Mouse (Mus musculus) liver, embryonic 11.5 days (tissue): ENCODE data around the gene Ntrk3. TPM values are rescaled to one million over a fixed set of nuclear protein-coding genes. Genes with fewer than 3 reads are reported as not detected.

Source experiments
- ATAC-seq: fragments of 200-750 bp; cut with Nextera tagmentation; replicated peaks from 2 replicates; pipeline ENCODE4 v1.8.0; 2017; ENCODE audit warnings: moderate number of reproducible peaks, mild to moderate bottlenecking, moderate TSS enrichment, moderate library complexity; ENCODE audit not compliant: low FRiP score
- DNase-seq: peaks from one replicate; pipeline ENCODE4 v3.0.0-alpha.2; 2017; ENCODE audit warnings: low spot score
- H3K27ac ChIP-seq: fragments of 300-500 bp; sonication (generic); 2 replicates; pipeline ENCODE4 v1.5.1; 2014; ENCODE audit warnings: mild to moderate bottlenecking, low read depth, low read length, control low read depth
- H3K27me3 ChIP-seq: fragments of 300-500 bp; sonication (generic); replicated peaks from 2 replicates; pipeline ENCODE4 v1.6.1; 2014; ENCODE audit warnings: low read length, mixed read lengths; ENCODE audit not compliant: control insufficient read depth, insufficient read depth
- H3K36me3 ChIP-seq: fragments of 300-500 bp; sonication (generic); 2 replicates; pipeline ENCODE4 v1.6.1; 2014; ENCODE audit warnings: mild to moderate bottlenecking, low read length, moderate library complexity, mixed read lengths; ENCODE audit not compliant: control insufficient read depth, insufficient read depth
- H3K4me1 ChIP-seq: fragments of 300-500 bp; sonication (generic); replicated peaks from 2 replicates; pipeline ENCODE4 v1.6.1; 2014; ENCODE audit warnings: low read length, mixed read lengths; ENCODE audit not compliant: control insufficient read depth, insufficient read depth
- H3K4me2 ChIP-seq: fragments of 300-500 bp; sonication (generic); 2 replicates; pipeline ENCODE4 v1.6.1; 2014; ENCODE audit warnings: mild to moderate bottlenecking, control low read depth, moderate library complexity
- H3K4me3 ChIP-seq: fragments of 300-500 bp; sonication (generic); 2 replicates; pipeline ENCODE4 v1.5.1; 2014; ENCODE audit warnings: low read depth, low read length, control low read depth
- H3K9ac ChIP-seq: fragments of 300-500 bp; sonication (generic); 2 replicates; pipeline ENCODE4 v1.6.1; 2014; ENCODE audit warnings: low read depth, low read length, control low read depth
- H3K9me3 ChIP-seq: fragments of 300-500 bp; sonication (generic); 2 replicates; pipeline ENCODE4 v1.6.1; 2016; ENCODE audit warnings: low read length, inconsistent platforms, mixed read lengths; ENCODE audit not compliant: control insufficient read depth
- WGBS: fragments of 180-500 bp; shearing (Covaris S2); extraction: QIAGEN DNeasy Blood & Tissue Kit; methylation state at CpG from one replicate; pipeline ENCODE4 v1.1.7; 2014; 5-methylcytosine and 5-hydroxymethylcytosine counted together
- polyA plus RNA-seq: library from polyadenylated mRNA; unstranded; fragments of >200 nt; fragmentation: Nextera tagmentation; extraction: Ambion mirVana; gene quantifications from 2 replicates; pipeline ENCODE4 v1.2.1, GENCODE M21; 2014

Gene Ntrk3
- 1.1 and 2.3 TPM in 2 replicates for polyA plus RNA-seq

DNA sequence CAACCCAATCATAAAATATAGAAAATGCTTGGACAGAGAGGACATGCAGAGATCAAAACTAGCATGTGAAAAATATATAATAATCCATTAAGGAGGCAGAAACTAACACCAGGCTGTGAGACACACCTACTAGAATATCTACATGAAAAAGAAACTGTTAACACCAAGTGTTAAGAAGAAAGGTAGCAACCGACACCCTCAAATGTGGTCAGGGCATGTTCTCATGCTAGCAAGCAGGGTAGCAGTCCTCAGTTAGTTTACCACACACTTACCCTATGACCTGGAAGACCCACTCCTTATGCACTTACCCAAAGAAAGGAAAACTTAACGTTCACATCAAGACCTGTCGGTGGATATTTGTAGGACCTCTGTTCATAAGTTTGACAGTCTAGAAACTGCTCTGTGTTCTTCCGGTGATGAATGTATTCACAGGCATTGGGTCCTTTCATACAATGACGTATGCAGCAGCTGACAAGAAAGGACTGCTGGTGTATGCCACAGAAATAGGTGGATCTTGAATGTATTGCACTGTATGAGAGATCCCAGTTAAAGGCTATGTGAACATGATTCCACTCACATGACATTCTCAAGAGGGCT is at the start of gene Ntrk3:
TSS of gene Ntrk3 (minus strand) at position 399 of the 597 bp plus-strand sequence.
- no peaks in the 10 kb centered on the region for H3K27me3 ChIP-seq
- no peak within 1 kb of the TSS for H3K4me2 ChIP-seq
- H3K4me1 ChIP-seq: no peaks in the 10 kb centered on the region
- ATAC-seq (no peak), DNase-seq (no peak)
- H3K36me3 ChIP-seq: no peaks in the 10 kb centered on the region
- 80% methylated on average over 5 of the region's 5 CpGs for WGBS
- no peak within 1 kb of the TSS for H3K4me3 ChIP-seq
- no peak within 1 kb of the TSS for H3K9ac ChIP-seq
- H3K9me3 ChIP-seq: no peaks in the 10 kb centered on the region
- no peak within 1 kb of the TSS for H3K27ac ChIP-seq

DNA sequence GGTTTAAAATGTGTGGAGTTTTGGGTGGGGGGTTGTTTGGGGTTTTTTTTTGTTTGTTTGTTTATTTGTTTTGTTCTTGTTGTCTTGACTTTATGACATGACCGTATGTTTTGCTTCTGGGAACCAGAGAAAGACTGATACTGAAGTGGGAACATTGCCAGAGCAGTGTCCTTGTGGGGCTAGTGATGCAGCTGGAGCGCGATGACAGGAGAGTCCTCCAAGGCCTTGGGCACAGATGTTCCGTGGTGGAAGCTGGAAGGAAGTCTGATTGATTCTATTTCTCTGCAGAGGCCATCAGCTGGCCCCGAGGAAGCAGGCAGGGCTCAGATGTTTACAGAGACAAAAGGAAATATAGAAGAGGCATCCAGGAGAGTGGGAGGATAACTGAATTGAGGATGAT is 48.1 kb upstream of the Ntrk3 start:
- H3K9me3 ChIP-seq: no peaks in the 10 kb centered on the region
- H3K4me2 ChIP-seq: no peak overlapping the region
- H3K4me1 ChIP-seq: peaks cover 20% of the 10 kb centered on the region
- no peak overlapping the region for H3K9ac ChIP-seq
- DNase-seq: no peak
- WGBS: 85% methylated on average over 5 of the region's 5 CpGs
- peaks cover 5% of the 10 kb centered on the region; the same call in 1 of the 2 replicates for H3K36me3 ChIP-seq
- H3K27me3 ChIP-seq: no peaks in the 10 kb centered on the region
- no peak for ATAC-seq
- H3K4me3 ChIP-seq: no peak overlapping the region
- no peak overlapping the region for H3K27ac ChIP-seq

DNA sequence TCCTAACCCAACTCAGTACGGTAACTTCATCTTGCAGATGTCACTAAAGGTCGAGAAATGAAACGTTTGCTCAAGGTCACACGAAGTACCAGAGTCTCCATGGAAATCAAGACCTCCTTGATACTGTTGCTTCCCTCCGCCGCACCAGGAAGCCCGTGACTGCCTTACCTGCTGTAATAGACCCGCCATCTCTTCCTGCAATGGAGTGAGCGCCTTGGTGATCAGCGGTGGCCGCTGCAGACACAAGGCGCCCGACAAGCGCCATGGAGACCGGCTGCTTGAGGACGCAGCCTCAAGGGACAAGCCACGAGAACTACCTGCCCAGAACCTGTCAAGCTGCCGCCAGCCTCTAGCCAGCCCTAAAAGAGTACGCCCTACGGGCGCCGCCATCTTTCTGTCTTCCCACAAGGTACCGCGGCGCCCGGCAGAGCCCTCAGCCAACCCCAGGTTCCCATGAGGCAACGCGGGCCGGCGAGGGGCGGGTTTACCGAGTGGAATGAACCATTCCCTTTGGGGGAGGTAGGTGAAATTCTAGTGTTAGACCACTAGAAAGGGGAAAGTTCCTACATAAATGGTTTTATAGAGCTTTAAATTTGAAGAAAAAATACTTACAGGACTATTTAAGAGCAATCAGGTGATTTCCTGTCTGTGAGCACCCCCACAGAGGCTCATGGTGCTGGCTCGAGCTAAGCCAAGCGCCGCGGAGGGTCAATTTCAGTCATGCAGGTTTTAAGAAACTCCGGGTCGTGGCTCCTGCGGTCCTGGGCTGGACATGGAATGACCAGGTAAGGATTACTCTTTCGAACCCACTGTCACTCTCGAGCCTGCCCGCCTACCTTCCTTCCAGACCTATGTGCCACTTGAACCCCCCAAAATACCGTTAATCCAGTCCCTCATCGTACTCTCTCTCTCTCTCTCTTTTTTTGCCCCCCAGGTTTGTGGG is 45.1 kb upstream of the Ntrk3 start, which contains the start of the genes Mrps11 and Mrpl46:
TSS of gene Mrps11 (plus strand) at position 481 of the 943 bp plus-strand sequence.
TSS of gene Mrpl46 (minus strand) at position 893 of the 943 bp plus-strand sequence.
- ATAC-seq (peak; percentile 98), DNase-seq (peak; percentile 83)
- H3K27ac ChIP-seq: no peak within 1 kb of the TSS
- WGBS: under 1% methylated on average over 44 of the region's 44 CpGs
- peaks cover 16% of the 10 kb centered on the region for H3K4me1 ChIP-seq
- peaks cover 3% of the 10 kb centered on the region; the same call in 1 of the 2 replicates for H3K36me3 ChIP-seq
- peak within 1 kb of the TSS; percentile 72 for H3K4me3 ChIP-seq
- H3K9me3 ChIP-seq: no peaks in the 10 kb centered on the region
- peak within 1 kb of the TSS; percentile 89 for H3K4me2 ChIP-seq
- H3K27me3 ChIP-seq: no peaks in the 10 kb centered on the region
- peak within 1 kb of the TSS; percentile 86 for H3K9ac ChIP-seq

DNA sequence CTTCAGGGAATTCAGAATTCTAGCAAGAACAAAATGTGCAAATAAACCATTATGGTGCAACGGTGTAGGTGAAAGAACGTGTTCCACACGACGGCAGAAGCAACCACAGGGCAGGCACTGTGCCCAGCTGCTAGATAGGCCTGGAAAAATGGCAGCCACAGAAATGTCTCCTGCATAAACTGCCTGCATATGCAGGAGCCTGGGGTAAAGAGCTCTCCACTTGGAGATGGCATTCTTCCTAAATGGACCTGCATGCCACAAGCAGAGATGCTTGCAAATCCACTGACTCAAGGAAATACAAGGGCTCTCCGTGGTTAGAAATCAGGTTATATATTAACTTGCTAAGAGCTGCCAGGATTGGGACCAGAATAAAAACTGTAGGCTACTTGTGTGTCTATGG is 40.9 kb upstream of the Ntrk3 start:
- DNase-seq (no peak), ATAC-seq (no peak)
- 92% methylated on average over 5 of the region's 5 CpGs for WGBS
- no peak overlapping the region for H3K27ac ChIP-seq
- no peak overlapping the region for H3K4me2 ChIP-seq
- H3K4me1 ChIP-seq: peaks cover 11% of the 10 kb centered on the region
- no peak overlapping the region for H3K4me3 ChIP-seq
- peaks cover 20% of the 10 kb centered on the region for H3K36me3 ChIP-seq
- no peaks in the 10 kb centered on the region for H3K27me3 ChIP-seq
- no peak overlapping the region for H3K9ac ChIP-seq
- no peaks in the 10 kb centered on the region for H3K9me3 ChIP-seq

DNA sequence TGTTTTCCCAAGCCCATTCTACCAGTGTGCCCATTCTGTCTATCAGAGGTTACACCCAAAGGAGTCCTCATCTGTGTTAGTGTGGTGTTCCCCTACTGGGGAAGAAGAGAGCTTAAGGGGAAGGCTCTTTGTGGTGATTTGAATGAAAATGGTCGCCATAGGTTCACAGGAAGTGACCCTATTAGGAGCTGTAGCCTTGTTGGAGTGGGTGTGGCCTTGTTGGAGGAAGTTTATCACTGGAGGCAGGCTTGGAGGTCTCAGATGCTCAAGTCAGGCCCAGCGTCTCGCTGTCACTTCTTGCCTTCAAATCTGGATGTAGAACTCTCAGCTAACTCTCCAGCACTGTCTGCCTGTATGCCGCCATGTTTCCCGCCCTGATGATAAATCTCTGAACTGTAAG is 33.1 kb upstream of the Ntrk3 start:
- 81% methylated on average over 5 of the region's 5 CpGs for WGBS
- ATAC-seq (no peak), DNase-seq (no peak)
- H3K9me3 ChIP-seq: no peaks in the 10 kb centered on the region
- no peak overlapping the region for H3K4me3 ChIP-seq
- no peak overlapping the region for H3K27ac ChIP-seq
- no peak overlapping the region for H3K9ac ChIP-seq
- peaks cover 17% of the 10 kb centered on the region for H3K36me3 ChIP-seq
- H3K4me2 ChIP-seq: no peak overlapping the region
- no peaks in the 10 kb centered on the region for H3K4me1 ChIP-seq
- H3K27me3 ChIP-seq: no peaks in the 10 kb centered on the region

DNA sequence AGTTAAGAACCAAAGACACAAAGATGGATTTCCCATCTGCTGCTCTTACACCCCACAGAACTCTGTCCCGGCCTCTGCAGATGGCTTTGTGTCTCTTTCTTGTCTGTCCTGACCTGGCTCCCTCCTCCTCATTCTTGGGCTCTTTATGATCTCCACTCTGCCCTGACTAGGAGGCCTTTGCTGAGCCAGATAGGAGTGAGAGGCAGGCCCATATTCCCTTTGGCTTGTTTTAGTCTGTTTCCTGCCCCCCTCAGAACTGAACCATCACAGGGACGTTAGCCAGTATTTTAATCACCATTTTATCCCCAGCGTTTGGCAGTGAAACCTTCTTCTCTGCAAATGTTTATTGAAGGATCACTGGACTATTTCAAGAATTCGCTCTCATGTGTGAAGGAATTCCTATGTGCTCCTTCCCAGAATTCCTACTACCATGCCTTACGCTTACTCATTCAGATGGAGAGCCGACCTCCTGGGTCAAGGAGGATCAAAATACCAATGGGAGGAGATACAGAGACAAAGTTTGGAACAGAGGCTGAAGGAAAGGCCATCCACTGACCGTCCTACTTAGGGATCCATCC is 31.4 kb upstream of the Ntrk3 start:
- no peaks in the 10 kb centered on the region for H3K27me3 ChIP-seq
- DNase-seq: no peak
- WGBS: 60% methylated on average over 7 of the region's 7 CpGs
- no peaks in the 10 kb centered on the region for H3K9me3 ChIP-seq
- H3K4me1 ChIP-seq: no peaks in the 10 kb centered on the region
- no peak overlapping the region for H3K4me2 ChIP-seq
- H3K36me3 ChIP-seq: peaks cover 3% of the 10 kb centered on the region; the same call in 1 of the 2 replicates
- no peak for ATAC-seq
- no peak overlapping the region for H3K9ac ChIP-seq
- H3K27ac ChIP-seq: no peak overlapping the region
- H3K4me3 ChIP-seq: no peak overlapping the region

DNA sequence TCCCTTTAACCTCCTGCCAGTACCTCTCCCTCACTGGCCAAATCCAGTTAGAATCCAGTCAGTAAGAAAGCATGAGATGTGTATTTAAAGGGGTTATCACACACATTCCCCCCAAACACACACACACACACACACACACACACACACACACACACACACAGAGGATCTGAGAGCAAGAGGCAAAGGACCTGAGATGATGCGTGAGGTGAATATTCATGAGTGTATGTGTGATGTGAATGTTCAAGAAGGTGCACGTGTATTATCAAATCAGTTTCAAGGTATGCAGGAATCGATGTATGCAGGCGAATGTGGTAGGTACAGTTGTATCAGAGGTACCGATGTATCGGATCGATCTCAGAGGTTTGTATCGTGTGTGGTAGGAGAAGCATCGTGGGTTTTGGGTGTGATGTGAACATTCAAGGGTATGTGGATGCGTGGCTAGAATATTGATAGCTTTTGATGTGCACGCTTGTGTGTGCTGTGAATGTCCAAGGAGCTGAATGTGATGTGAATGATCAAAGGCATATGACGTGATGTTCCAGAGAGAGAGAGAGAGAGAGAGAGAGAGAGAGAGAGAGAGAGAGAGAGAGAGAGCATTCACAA is 30.2 kb upstream of the Ntrk3 start:
- Histone ChIP-seq H3K4me2 (no peak overlapping the region), H3K9me3 (no peaks in the 10 kb centered on the region), H3K9ac (no peak overlapping the region), H3K4me1 (no peaks in the 10 kb centered on the region), H3K36me3 (peaks cover 2% of the 10 kb centered on the region; the same call in 1 of the 2 replicates), H3K4me3 (no peak overlapping the region), H3K27me3 (no peaks in the 10 kb centered on the region), H3K27ac (no peak overlapping the region)
- 82% methylated on average over 12 of the region's 12 CpGs for whole genome bisulfite sequencing
- DNase-seq (no peak), ATAC-seq (no peak)

DNA sequence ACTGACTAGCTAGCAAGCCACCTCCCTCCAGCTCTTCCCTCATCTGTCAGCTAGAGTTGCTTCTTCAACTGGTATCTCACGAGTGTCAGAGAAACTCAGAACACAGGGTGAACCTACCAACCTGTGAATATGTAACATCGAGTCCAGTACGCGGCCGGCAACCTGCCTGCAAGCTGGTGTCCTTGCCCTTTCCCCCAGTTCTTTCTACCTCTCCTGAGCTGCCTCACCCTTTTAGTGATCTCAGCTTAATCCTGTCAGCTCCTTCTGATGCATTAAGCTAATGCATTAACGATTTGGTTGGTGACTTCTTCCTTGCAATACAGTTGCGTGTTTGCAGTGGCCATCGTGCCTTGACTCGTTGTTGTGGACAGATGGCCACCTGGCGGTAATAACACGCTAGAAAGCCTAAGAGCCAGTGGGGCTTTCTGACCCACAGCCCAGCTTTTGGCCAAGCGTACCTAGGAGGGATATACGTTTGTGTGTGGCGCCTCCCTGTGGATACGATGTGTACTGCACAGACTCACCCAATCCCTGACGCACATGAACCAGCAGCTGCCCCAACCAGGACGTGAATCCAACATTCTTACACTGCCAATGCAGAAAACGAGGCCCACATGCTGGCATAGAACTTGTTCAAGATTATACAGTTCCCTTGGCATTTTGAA is 28.3 kb upstream of the Ntrk3 start:
- H3K4me1 ChIP-seq: no peaks in the 10 kb centered on the region
- no peak overlapping the region for H3K4me2 ChIP-seq
- H3K36me3 ChIP-seq: no peaks in the 10 kb centered on the region
- ATAC-seq (peak; percentile 62), DNase-seq (peak; percentile 61)
- no peak overlapping the region for H3K9ac ChIP-seq
- WGBS: 24% methylated on average over 18 of the region's 18 CpGs
- no peaks in the 10 kb centered on the region for H3K9me3 ChIP-seq
- H3K4me3 ChIP-seq: no peak overlapping the region
- H3K27ac ChIP-seq: no peak overlapping the region
- no peaks in the 10 kb centered on the region for H3K27me3 ChIP-seq
